Mouse (Mus musculus) embryonic facial prominence, embryonic 11.5 days (tissue): ENCODE measurements at regions not wholly inside any gene's neighbourhood (a gene's known extent, or its start where the extent isn't known, plus 50 kb on each side); places are given as distances from the start of the nearest gene placed in this dataset.

ENCODE experiments used
- ATAC-seq: fragments of 200-750 bp; cut with Nextera tagmentation; replicated peaks from 2 replicates; pipeline ENCODE4 v1.8.0; 2017; ENCODE audit warnings: low read depth; ENCODE audit not compliant: insufficient number of reproducible peaks, low FRiP score, low TSS enrichment
- DNase-seq: peaks from one replicate; pipeline ENCODE4 v3.0.0-alpha.2; 2015; ENCODE audit warnings: low spot score
- H3K27ac ChIP-seq: fragments of 300-500 bp; sonication (generic); replicated peaks from 2 replicates; pipeline ENCODE4 v1.5.1; 2014; ENCODE audit warnings: mild to moderate bottlenecking, low read depth, low read length, control low read depth
- H3K27me3 ChIP-seq: fragments of 300-500 bp; sonication (generic); 2 replicates; pipeline ENCODE4 v1.6.1; 2014; ENCODE audit warnings: mild to moderate bottlenecking, low read length, moderate library complexity, mixed read lengths; ENCODE audit not compliant: control insufficient read depth, insufficient read depth
- H3K36me3 ChIP-seq: fragments of 300-500 bp; sonication (generic); replicated peaks from 2 replicates; pipeline ENCODE4 v1.6.1; 2014; ENCODE audit warnings: low read depth, mild to moderate bottlenecking, low read length, moderate library complexity, mixed read lengths; ENCODE audit not compliant: control insufficient read depth, insufficient read depth
- H3K4me1 ChIP-seq: fragments of 300-500 bp; sonication (generic); 2 replicates; pipeline ENCODE4 v1.6.1; 2014; ENCODE audit warnings: low read length, mixed read lengths; ENCODE audit not compliant: control insufficient read depth, insufficient read depth
- H3K4me2 ChIP-seq: fragments of 300-500 bp; sonication (generic); 2 replicates; pipeline ENCODE4 v1.6.1; 2014; ENCODE audit warnings: low read depth, mild to moderate bottlenecking, control low read depth, low read length, moderate library complexity
- H3K4me3 ChIP-seq: fragments of 300-500 bp; sonication (generic); 2 replicates; pipeline ENCODE4 v1.5.1; 2014; ENCODE audit warnings: low read depth, low read length, control low read depth
- H3K9ac ChIP-seq: fragments of 300-500 bp; sonication (generic); replicated peaks from 2 replicates; pipeline ENCODE4 v1.6.1; 2014; ENCODE audit warnings: mild to moderate bottlenecking, control low read depth, low read length
- H3K9me3 ChIP-seq: fragments of 300-500 bp; sonication (generic); replicated peaks from 2 replicates; pipeline ENCODE4 v1.6.1; 2016; ENCODE audit warnings: mild to moderate bottlenecking, low read length, inconsistent platforms, mixed read lengths; ENCODE audit not compliant: control insufficient read depth
- WGBS: fragments of 180-500 bp; shearing (Covaris S2); extraction: QIAGEN DNeasy Blood & Tissue Kit; methylation state at CpG from one replicate; pipeline ENCODE4 v1.1.7; 2014; 5-methylcytosine and 5-hydroxymethylcytosine counted together

- Histone ChIP-seq H3K9me3 (no peaks in the 10 kb centered on the region), H3K4me1 (no peaks in the 10 kb centered on the region; the same call in 1 of the 2 replicates), H3K4me3 (no peak overlapping the region), H3K36me3 (no peaks in the 10 kb centered on the region), H3K27ac (no peak overlapping the region), H3K9ac (no peak overlapping the region), H3K27me3 (no peaks in the 10 kb centered on the region), H3K4me2 (no peak overlapping the region)
- ATAC-seq (no peak), DNase-seq (no peak)
- 90% methylated on average over 3 of the region's 3 CpGs for WGBS
Measured at GRCm38 (mm10) chr13:39252591-39252990, 291.9 kb upstream of the Slc35b3 start.

GRCm38 (mm10) chr13:39250096-39250495 lies 289.4 kb upstream of the Slc35b3 start:
- Histone ChIP-seq H3K9ac (no peak overlapping the region), H3K4me1 (no peaks in the 10 kb centered on the region), H3K9me3 (no peaks in the 10 kb centered on the region), H3K4me3 (no peak overlapping the region), H3K27me3 (no peaks in the 10 kb centered on the region), H3K4me2 (no peak overlapping the region), H3K27ac (no peak overlapping the region), H3K36me3 (no peaks in the 10 kb centered on the region)
- DNase-seq (no peak), ATAC-seq (no peak)
- WGBS = 74% methylated on average over 4 of the region's 4 CpGs

GRCm38 (mm10) chr13:39226829-39227228 lies 266.2 kb upstream of the Slc35b3 start:
- no peak for ATAC-seq
- no peaks in the 10 kb centered on the region for H3K4me1 ChIP-seq
- H3K36me3 ChIP-seq = no peaks in the 10 kb centered on the region
- no peak overlapping the region for H3K4me2 ChIP-seq
- no peak overlapping the region for H3K4me3 ChIP-seq
- H3K9me3 ChIP-seq = no peaks in the 10 kb centered on the region
- H3K27ac ChIP-seq = no peak overlapping the region
- no peak overlapping the region for H3K9ac ChIP-seq
- no peaks in the 10 kb centered on the region for H3K27me3 ChIP-seq
- no peak for DNase-seq
- 69% methylated on average over 4 of the region's 4 CpGs for WGBS

- no peak overlapping the region for H3K9ac ChIP-seq
- 82% methylated on average over 6 of the region's 6 CpGs for WGBS
- H3K27me3 ChIP-seq = no peaks in the 10 kb centered on the region
- no peak overlapping the region for H3K4me3 ChIP-seq
- H3K27ac ChIP-seq = no peak overlapping the region
- DNase-seq (no peak), ATAC-seq (no peak)
- H3K4me1 ChIP-seq = no peaks in the 10 kb centered on the region
- no peaks in the 10 kb centered on the region for H3K36me3 ChIP-seq
- no peaks in the 10 kb centered on the region for H3K9me3 ChIP-seq
- H3K4me2 ChIP-seq = no peak overlapping the region
Measured at GRCm38 (mm10) chr13:39225651-39226050, 265.0 kb upstream of the Slc35b3 start.

DNA sequence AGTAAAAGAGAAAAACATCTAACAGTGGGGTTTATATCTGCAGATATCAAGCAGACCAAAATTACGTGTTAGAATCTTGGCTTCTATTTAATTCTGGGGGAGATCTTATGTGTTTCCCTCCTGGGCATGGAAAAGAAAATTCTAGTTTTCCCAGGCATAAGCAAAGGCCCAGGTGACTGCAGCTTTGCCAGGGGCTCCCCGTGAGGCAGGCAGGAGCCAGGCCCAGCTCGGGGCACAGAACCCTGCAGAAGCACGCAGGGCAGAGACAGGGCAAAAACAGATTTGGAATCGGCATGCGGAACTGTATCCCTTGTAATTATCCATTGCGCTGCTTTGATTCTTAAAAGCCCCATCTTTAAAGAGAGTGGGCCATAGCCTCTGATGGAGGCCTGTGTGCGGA lies 250.4 kb upstream of the Slc35b3 start:
- no peaks in the 10 kb centered on the region for H3K4me1 ChIP-seq
- 73% methylated on average over 8 of the region's 8 CpGs for WGBS
- H3K9ac ChIP-seq = no peak overlapping the region
- no peaks in the 10 kb centered on the region for H3K27me3 ChIP-seq
- H3K27ac ChIP-seq = no peak overlapping the region
- no peaks in the 10 kb centered on the region for H3K36me3 ChIP-seq
- H3K4me3 ChIP-seq = no peak overlapping the region
- ATAC-seq (no peak), DNase-seq (no peak)
- H3K9me3 ChIP-seq = no peaks in the 10 kb centered on the region
- H3K4me2 ChIP-seq = no peak overlapping the region

DNA sequence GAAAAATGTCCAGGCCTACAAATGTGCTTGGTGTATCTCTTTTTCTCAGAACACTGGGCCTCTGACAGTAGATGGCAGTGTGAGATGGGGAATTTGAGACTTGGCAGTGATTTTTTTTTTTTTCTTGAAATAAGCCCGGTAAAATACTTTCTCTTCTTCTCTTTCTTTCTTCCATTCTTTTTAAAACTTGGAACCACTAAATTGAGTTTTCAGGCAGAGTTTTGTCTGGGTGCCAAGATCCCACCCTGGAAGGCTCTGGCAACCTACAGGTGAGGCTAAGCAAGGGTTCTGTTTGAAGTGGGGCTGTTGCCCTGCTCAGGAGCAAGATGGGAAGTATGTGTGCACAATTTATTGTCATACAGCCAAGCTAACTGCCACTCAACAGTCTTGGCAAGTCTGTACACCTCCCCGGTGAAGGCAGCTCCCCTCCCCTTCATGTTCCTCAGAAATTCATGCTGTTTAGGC lies 223.1 kb upstream of the Slc35b3 start:
- Histone ChIP-seq H3K9ac (no peak overlapping the region), H3K4me3 (no peak overlapping the region), H3K27ac (no peak overlapping the region), H3K9me3 (no peaks in the 10 kb centered on the region), H3K4me1 (no peaks in the 10 kb centered on the region), H3K27me3 (no peaks in the 10 kb centered on the region), H3K36me3 (no peaks in the 10 kb centered on the region), H3K4me2 (no peak overlapping the region)
- ATAC-seq (no peak), DNase-seq (peak; percentile 60)
- 37% methylated on average over 2 of the region's 2 CpGs for WGBS

- no peak overlapping the region for H3K9ac ChIP-seq
- ATAC-seq (peak; percentile 80; the same call in 1 of the 2 replicates), DNase-seq (peak; percentile 7)
- no peak overlapping the region for H3K27ac ChIP-seq
- 33% methylated on average over 2 of the region's 2 CpGs for WGBS
- no peaks in the 10 kb centered on the region for H3K27me3 ChIP-seq
- no peaks in the 10 kb centered on the region for H3K9me3 ChIP-seq
- H3K4me1 ChIP-seq = no peaks in the 10 kb centered on the region
- no peak overlapping the region for H3K4me2 ChIP-seq
- H3K36me3 ChIP-seq = no peaks in the 10 kb centered on the region
- H3K4me3 ChIP-seq = no peak overlapping the region
Measured at GRCm38 (mm10) chr13:39161980-39162379, 201.3 kb upstream of the Slc35b3 start.

- Histone ChIP-seq H3K4me3 (no peak overlapping the region), H3K27ac (no peak overlapping the region), H3K9ac (no peak overlapping the region), H3K36me3 (no peaks in the 10 kb centered on the region), H3K4me2 (no peak overlapping the region), H3K27me3 (no peaks in the 10 kb centered on the region), H3K4me1 (no peaks in the 10 kb centered on the region), H3K9me3 (no peaks in the 10 kb centered on the region)
- WGBS = 61% methylated on average over 1 of the region's 1 CpGs
- ATAC-seq = no peak
- no peak for DNase-seq
Measured at GRCm38 (mm10) chr13:39127942-39128341, 167.3 kb upstream of the Slc35b3 start.
